Mouse (Mus musculus) brown adipose tissue, adult 24 weeks (tissue): ENCODE measurements around the gene Tas2r109. TPM values are rescaled to one million over a fixed set of nuclear protein-coding genes. Genes with fewer than 3 reads are reported as not detected.
"Not testable (repeated sequence)": the region's sequence is repeated elsewhere in the genome, so short reads cannot be mapped to it uniquely, and the experiment has no call there.

ENCODE experiments used
- H3K27ac ChIP-seq: fragments of 200-500 bp; replicated peaks from 2 replicates; pipeline ENCODE4 v1.5.1; 2012; ENCODE audit warnings: low read depth, mild to moderate bottlenecking, low read length
- H3K4me1 ChIP-seq: fragments of 200-500 bp; 2 replicates; pipeline ENCODE4 v1.6.1; 2012; ENCODE audit warnings: low read length, mixed read lengths; ENCODE audit not compliant: control insufficient read depth, insufficient read depth, insufficient read length
- H3K4me3 ChIP-seq: fragments of 200-500 bp; 2 replicates; pipeline ENCODE4 v1.5.1; 2012; ENCODE audit warnings: low read depth, mild to moderate bottlenecking, low read length, moderate library complexity; ENCODE audit not compliant: insufficient read depth
- polyA plus RNA-seq: library from polyadenylated mRNA; stranded (reverse); fragments of >200 nt; gene quantifications from 2 replicates; pipeline ENCODE4 v1.2.4, GENCODE M21; 2012; ENCODE audit not compliant: missing spikeins, insufficient read depth, insufficient read length

Tas2r109 gene
- not detected in 2 replicates for polyA plus RNA-seq

- H3K4me1 ChIP-seq, result no peaks in the 10 kb centered on the region
- H3K27ac ChIP-seq, result no peak within 1 kb of the TSS
- H3K4me3 ChIP-seq, result no peak within 1 kb of the TSS
These were observed at the start of gene Tas2r109 for GRCm38 (mm10) chr6:132980865-132981264. Gene Tas2r109, minus strand, starts transcription at chr6:132980965.

GRCm38 (mm10) chr6:132957819-132958218 lies 22.9 kb downstream of the Tas2r109 start, which contains the start of gene Tas2r131:
Gene Tas2r131, minus strand, starts transcription at chr6:132957919.
- no peak within 1 kb of the TSS for H3K4me3 ChIP-seq
- H3K4me1 ChIP-seq, result no peaks in the 10 kb centered on the region
- H3K27ac ChIP-seq, result no peak within 1 kb of the TSS

GRCm38 (mm10) chr6:132950802-132951201 lies 30.0 kb downstream of the Tas2r109 start, which contains the start of gene Tas2r129:
Gene Tas2r129, plus strand, starts transcription at chr6:132951102.
- Histone ChIP-seq H3K27ac (no peak within 1 kb of the TSS), H3K4me3 (no peak within 1 kb of the TSS), H3K4me1 (no peaks in the 10 kb centered on the region)

GRCm38 (mm10) chr6:132941376-132941775 lies 39.4 kb downstream of the Tas2r109 start:
- H3K4me3 ChIP-seq, H3K4me1 ChIP-seq, H3K27ac ChIP-seq: not testable (repeated sequence)

Other genes with a start within 250 kb of the Tas2r109 start
- gene Tas2r115, start 242.9 kb downstream of the Tas2r109 start, polyA plus RNA-seq, result not detected in 2 replicates
- gene Tas2r124, start 226.2 kb downstream of the Tas2r109 start, polyA plus RNA-seq, result not detected in 2 replicates
- gene Tas2r102, start 218.8 kb downstream of the Tas2r109 start, polyA plus RNA-seq, result not detected in 2 replicates
- not detected in 2 replicates for gene Tas2r136, start 202.8 kb downstream of the Tas2r109 start, polyA plus RNA-seq
- not detected in 2 replicates for gene Tas2r117, start 178.1 kb downstream of the Tas2r109 start, polyA plus RNA-seq
- gene Tas2r123, start 133.8 kb downstream of the Tas2r109 start, polyA plus RNA-seq, result not detected in 2 replicates
- gene Tas2r116, start 125.5 kb downstream of the Tas2r109 start, polyA plus RNA-seq, result not detected in 2 replicates
- not detected in 2 replicates for gene Tas2r110, start 113.0 kb downstream of the Tas2r109 start, polyA plus RNA-seq
- gene Tas2r113, start 88.0 kb downstream of the Tas2r109 start, polyA plus RNA-seq, result not detected in 2 replicates
- gene Tas2r125, start 71.3 kb downstream of the Tas2r109 start, polyA plus RNA-seq, result not detected in 2 replicates
- gene Tas2r129, start 29.9 kb downstream of the Tas2r109 start, polyA plus RNA-seq, result not detected in 2 replicates
- gene Tas2r131, start 23.0 kb downstream of the Tas2r109 start, polyA plus RNA-seq, result not detected in 2 replicates
- gene Tas2r103, start 56.1 kb upstream of the Tas2r109 start, polyA plus RNA-seq, result not detected in 2 replicates
- gene Tas2r140, start 74.9 kb upstream of the Tas2r109 start, polyA plus RNA-seq, result not detected in 2 replicates
- 170 and 207 TPM in 2 replicates for gene Smim10l1, start 123.9 kb upstream of the Tas2r109 start, polyA plus RNA-seq